Mouse (Mus musculus) liver, adult 2 months (tissue): ENCODE data around the gene Etfrf1.

Experiments used
- CTCF ChIP-seq: fragments of 200-500 bp; IDR thresholded peaks from 2 replicates; pipeline ENCODE4 v1.5.1; 2011; ENCODE audit warnings: low read depth, low read length, control low read depth
- POLR2A ChIP-seq: fragments of 200-500 bp; IDR thresholded peaks from 2 replicates; pipeline ENCODE4 v1.6.1; 2011; ENCODE audit warnings: low read length, control low read depth; ENCODE audit not compliant: insufficient read depth; ENCODE audit errors: extremely low read depth

DNA sequence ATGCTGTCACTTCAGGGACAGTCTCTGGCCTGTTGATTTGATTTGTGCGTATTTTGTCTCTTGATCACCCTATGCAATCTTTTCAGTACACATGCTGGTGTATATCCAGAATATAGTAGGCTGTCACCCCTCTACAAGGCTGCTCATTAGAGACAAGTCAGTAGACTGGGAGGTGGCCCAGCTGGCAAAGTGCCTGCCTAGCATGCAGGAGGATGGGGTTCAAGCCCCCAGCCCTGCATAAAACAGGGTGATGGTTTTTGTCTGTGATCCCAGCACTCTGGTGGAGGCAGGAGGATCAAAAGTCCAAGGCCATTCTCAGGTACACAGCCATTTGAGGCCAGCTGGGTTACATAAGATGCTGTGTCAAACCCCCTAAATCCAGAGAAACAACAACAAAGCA lies 24.8 kb upstream of the Etfrf1 start:
- no peak for TF ChIP-seq CTCF
- TF ChIP-seq POLR2A = no peak
